Mouse (Mus musculus) ES-E14 (cell line): ENCODE results near the gene Tbc1d9. TPM values are rescaled to one million over a fixed set of nuclear protein-coding genes. Genes with fewer than 3 reads are reported as not detected.

Experiments used
- DNase-seq: peaks from one replicate; pipeline ENCODE4 v3.0.0-alpha.2; 2013; ENCODE audit warnings: low read depth, low spot score
- H3K27ac ChIP-seq: 2 replicates; pipeline ENCODE4 v1.5.1; 2012; ENCODE audit warnings: low read depth, mild to moderate bottlenecking, low read length, moderate library complexity, mixed read lengths; ENCODE audit not compliant: poor library complexity, insufficient read depth, severe bottlenecking
- H3K36me3 ChIP-seq: 2 replicates; pipeline ENCODE4 v1.6.1; 2012; ENCODE audit warnings: mild to moderate bottlenecking, low read length, moderate library complexity, mixed read lengths; ENCODE audit not compliant: control insufficient read depth, poor library complexity, insufficient read depth, severe bottlenecking
- H3K4me1 ChIP-seq, 2 experiments: fragments of 150-350 bp in 1 of 2; sonication (generic) in 1 of 2; 2 replicates each; pipeline ENCODE4 v1.6.1; 2012; ENCODE audit warnings: low read length in 2 of 2, mild to moderate bottlenecking in 1 of 2, mixed read lengths in 1 of 2; ENCODE audit not compliant: control insufficient read depth in 2 of 2, insufficient read depth in 2 of 2, poor library complexity in 1 of 2
- H3K4me3 ChIP-seq, 2 experiments: fragments of 150-350 bp in 1 of 2; sonication (generic) in 1 of 2; 2 replicates each; pipeline ENCODE4 v1.5.1; 2012; ENCODE audit warnings: low read length in 2 of 2, low read depth in 1 of 2, mild to moderate bottlenecking in 1 of 2, mixed read lengths in 1 of 2; ENCODE audit not compliant: insufficient read depth in 1 of 2, poor library complexity in 1 of 2, severe bottlenecking in 1 of 2
- H3K9ac ChIP-seq: 2 replicates; pipeline ENCODE4 v1.6.1; 2012; ENCODE audit warnings: low read depth, mild to moderate bottlenecking, low read length, mixed read lengths; ENCODE audit not compliant: poor library complexity, insufficient read depth, severe bottlenecking
- H3K9me3 ChIP-seq: fragments of 150-350 bp; sonication (generic); 2 replicates; pipeline ENCODE4 v1.6.1; 2012; ENCODE audit warnings: low read depth, mild to moderate bottlenecking, low read length; ENCODE audit not compliant: control insufficient read depth, insufficient read depth
- CHD2 ChIP-seq: IDR thresholded peaks from 2 replicates; pipeline ENCODE4 v1.6.1; 2014; ENCODE audit warnings: mild to moderate bottlenecking, low read depth, low read length, inconsistent platforms
- HCFC1 ChIP-seq: IDR thresholded peaks from 2 replicates; pipeline ENCODE4 v1.6.1; 2012; ENCODE audit warnings: low read length, inconsistent platforms, borderline replicate concordance; ENCODE audit not compliant: insufficient read depth
- MAFK ChIP-seq: IDR thresholded peaks from 2 replicates; pipeline ENCODE4 v1.6.1; 2014; ENCODE audit warnings: mild to moderate bottlenecking, low read depth, low read length, inconsistent platforms; ENCODE audit not compliant: insufficient read depth
- ZC3H11A ChIP-seq: IDR thresholded peaks from 2 replicates; pipeline ENCODE4 v1.6.1; 2012; ENCODE audit warnings: low read depth, mild to moderate bottlenecking, inconsistent platforms, low read length, borderline replicate concordance
- ZNF384 ChIP-seq: IDR thresholded peaks from 2 replicates; pipeline ENCODE4 v1.6.1; 2012; ENCODE audit warnings: low read depth, low read length, inconsistent platforms
- in situ Hi-C, 2 experiments: fragments of 600-800 bp; cut with MboI; formaldehyde crosslinking; loops; one replicate each; pipeline ENCODE4 v1.15.1; 2025; ENCODE audit warnings: low sequenced_read_pairs in 2 of 2, inconsistent platforms in 1 of 2; ENCODE audit not compliant: unreplicated experiment in 2 of 2
- total RNA-seq: library from RNA; depleted of rRNA; stranded (reverse); fragments of 300-350 nt; gene quantifications from 2 replicates; pipeline ENCODE4 v1.2.3, GENCODE M21; 2012

The Tbc1d9 gene
- total RNA-seq, 1 experiment: 7.1 TPM

DNA sequence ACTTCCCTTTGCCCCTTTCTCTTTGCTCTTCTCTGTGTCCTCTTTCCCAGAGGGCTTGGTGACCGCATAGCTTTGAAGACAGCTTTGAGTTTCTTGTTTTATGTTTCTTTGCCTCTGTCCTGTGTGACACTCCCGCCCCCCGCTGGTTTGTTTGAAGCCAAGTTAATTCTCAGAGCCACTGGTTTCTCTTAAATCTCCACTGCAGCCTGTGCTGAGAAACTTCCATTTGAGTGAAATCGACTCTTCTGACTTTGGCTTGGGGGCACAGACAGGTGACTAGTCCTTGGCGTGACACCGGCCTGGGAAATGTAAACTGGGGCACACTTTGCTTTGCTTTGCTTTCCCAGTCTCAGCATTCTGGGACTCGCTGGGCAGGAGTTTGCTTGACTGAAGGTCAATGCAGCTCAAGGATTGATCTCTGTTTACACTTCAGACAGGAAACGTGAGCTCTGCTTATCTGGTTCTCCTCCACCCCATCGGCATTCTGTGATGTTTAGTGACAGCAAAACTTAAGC lies 13.1 kb downstream of the Tbc1d9 start:
- no peak for DNase-seq
- H3K27ac ChIP-seq: no peak overlapping the region

DNA sequence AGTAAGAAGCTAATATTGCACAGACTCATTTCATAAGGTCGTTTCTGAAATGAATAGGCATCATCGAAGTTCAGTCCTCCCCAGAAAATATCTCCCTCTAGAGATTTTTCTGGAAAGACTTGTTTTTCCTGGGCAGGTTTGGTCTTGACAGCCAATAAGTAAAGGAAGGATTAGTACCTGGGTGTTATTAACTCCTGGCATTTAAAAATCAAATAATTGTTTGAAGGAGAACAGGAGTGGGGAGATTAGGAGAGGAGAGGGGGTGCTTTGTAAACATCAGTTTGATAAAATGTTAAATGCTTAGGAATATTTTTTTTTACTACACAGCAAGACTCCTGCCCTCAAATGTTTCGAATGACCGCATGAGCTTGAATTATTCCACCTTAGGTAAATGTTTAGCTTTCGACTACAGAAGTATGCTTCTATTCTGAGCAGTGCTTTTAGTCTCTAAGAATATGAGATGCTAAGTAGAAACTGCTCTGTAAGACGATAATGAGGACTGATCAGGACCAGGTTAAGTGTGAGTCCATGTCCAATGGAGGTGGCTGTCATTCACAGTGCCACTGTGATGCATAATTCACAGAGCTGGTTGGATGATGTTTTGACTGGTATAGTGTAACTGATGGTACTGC lies 16.8 kb downstream of the Tbc1d9 start:
- Histone ChIP-seq H3K9ac (no peak overlapping the region), H3K9me3 (no peaks in the 10 kb centered on the region), H3K4me1 (peaks cover 0 to 7% of the 10 kb centered on the region in 2 experiments; a peak in 1 of 4 replicates), H3K4me3 (no peak overlapping the region), H3K36me3 (no peaks in the 10 kb centered on the region), H3K27ac (no peak overlapping the region)
- no peak for DNase-seq
- in situ Hi-C loops: no loop called here
- TF ChIP-seq ZC3H11A: no peak
- TF ChIP-seq ZNF384: no peak

More for the DNA sequence above, 13.1 kb downstream of the Tbc1d9 start:
- H3K36me3 ChIP-seq: no peaks in the 10 kb centered on the region
- in situ Hi-C loops: no loop called here
- TF ChIP-seq HCFC1: no peak
- no peak for TF ChIP-seq ZC3H11A
- TF ChIP-seq CHD2: no peak
- no peak for TF ChIP-seq ZNF384
- no peak for TF ChIP-seq MAFK
- H3K9me3 ChIP-seq: no peaks in the 10 kb centered on the region
- H3K4me1 ChIP-seq: peaks cover 0 to 7% of the 10 kb centered on the region in 2 experiments; a peak in 1 of 4 replicates
- no peak overlapping the region for H3K9ac ChIP-seq
- no peak overlapping the region for H3K4me3 ChIP-seq

DNA sequence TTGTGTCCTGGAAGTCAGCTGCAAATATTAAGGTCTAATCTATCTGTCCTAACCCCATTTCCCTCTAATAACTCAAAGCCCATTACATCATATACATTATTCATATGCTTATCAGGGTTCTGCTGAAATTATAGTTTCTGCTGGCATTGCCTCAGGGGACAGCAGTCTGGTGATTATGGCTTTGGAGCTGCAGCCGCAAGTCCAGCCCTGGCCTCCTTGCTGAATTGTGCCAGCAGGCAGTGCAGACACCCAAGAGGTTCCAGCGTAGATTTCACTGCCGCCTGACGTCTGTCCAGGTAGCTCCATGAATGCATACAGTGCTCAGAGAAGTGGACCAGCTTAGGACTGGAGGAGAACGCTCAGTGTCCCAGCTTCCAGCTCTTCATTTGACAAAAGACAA lies 17.6 kb downstream of the Tbc1d9 start:
- DNase-seq: no peak
- no peak for TF ChIP-seq ZNF384
- TF ChIP-seq ZC3H11A: no peak
- TF ChIP-seq HCFC1: no peak
- TF ChIP-seq CHD2: no peak
- TF ChIP-seq MAFK: no peak
- no peaks in the 10 kb centered on the region for H3K36me3 ChIP-seq
- no peak overlapping the region for H3K9ac ChIP-seq
- no peak overlapping the region for H3K27ac ChIP-seq
- in situ Hi-C loops: no loop called here
- H3K9me3 ChIP-seq: no peaks in the 10 kb centered on the region
- H3K4me3 ChIP-seq: no peak overlapping the region
- peaks cover 0 to 5% of the 10 kb centered on the region in 2 experiments; a peak in 1 of 4 replicates for H3K4me1 ChIP-seq

DNA sequence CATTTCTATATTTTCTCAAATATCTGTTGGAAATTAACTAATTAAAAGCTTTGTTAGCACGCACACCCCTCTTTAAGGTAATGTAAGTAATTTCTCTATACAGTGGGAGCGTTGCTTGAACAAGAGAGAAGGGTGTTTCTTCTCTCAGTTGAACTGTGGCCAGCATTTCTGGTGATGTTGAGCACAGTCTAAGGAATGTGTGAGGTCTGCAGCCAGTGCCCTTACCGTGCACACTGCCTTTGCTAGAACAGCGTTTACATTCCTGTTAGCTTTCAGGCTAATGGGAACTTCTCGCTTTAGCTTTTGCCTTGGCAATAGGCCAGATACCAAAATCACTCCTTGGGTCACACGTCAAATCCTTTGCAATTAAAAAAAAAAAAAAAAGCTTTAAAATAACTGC lies 21.2 kb downstream of the Tbc1d9 start:
- Histone ChIP-seq H3K9me3 (no peaks in the 10 kb centered on the region), H3K4me3 (no peak overlapping the region), H3K4me1 (peaks cover 0 to 1% of the 10 kb centered on the region in 2 experiments; a peak in 1 of 4 replicates), H3K27ac (no peak overlapping the region), H3K36me3 (no peaks in the 10 kb centered on the region), H3K9ac (no peak overlapping the region)
- no peak for TF ChIP-seq ZC3H11A
- no peak for TF ChIP-seq MAFK
- no peak for TF ChIP-seq ZNF384
- TF ChIP-seq HCFC1: no peak
- no peak for TF ChIP-seq CHD2
- in situ Hi-C loops: no loop called here
- no peak for DNase-seq
